Mouse (Mus musculus): ENCODE results near the gene Cpn1. TPM values are rescaled to one million over a fixed set of nuclear protein-coding genes. Genes with fewer than 3 reads are reported as not detected.

Gene Cpn1
- polyA plus RNA-seq, 1 experiment from 2014 or later: not detected

GRCm38 (mm10) chr19:43938355-43938754, 48.0 kb downstream of the Cpn1 start:
- Histone ChIP-seq H3K9ac (no peak overlapping the region), H3K4me2 (replicated peaks) (peak overlapping the region; percentile 79; the same call in 1 of the 2 replicates), H3K36me3 (no peaks in the 10 kb centered on the region), H3K4me3 (no peak overlapping the region), H3K9me3 (no peaks in the 10 kb centered on the region), H3K27me3 (no peaks in the 10 kb centered on the region), H3K4me1 (peaks cover 13% of the 10 kb centered on the region; the same call in 1 of the 2 replicates), H3K27ac (no peak overlapping the region)
- no peak for ATAC-seq (ENCODE audit: insufficient number of reproducible peaks, insufficient read depth, low FRiP score, low TSS enrichment)
- 30% methylated on average over 11 of the region's 11 CpGs for WGBS

GRCm38 (mm10) chr19:43930926-43931325, 55.4 kb downstream of the Cpn1 start:
- Histone ChIP-seq H3K9me3 (no peaks in the 10 kb centered on the region), H3K27ac (no peak overlapping the region), H3K4me1 (no peaks in the 10 kb centered on the region), H3K27me3 (no peaks in the 10 kb centered on the region), H3K4me2 (replicated peaks) (no peak overlapping the region), H3K9ac (no peak overlapping the region), H3K36me3 (no peaks in the 10 kb centered on the region), H3K4me3 (no peak overlapping the region)
- WGBS: 93% methylated on average over 6 of the region's 6 CpGs
- no peak for ATAC-seq (ENCODE audit: insufficient number of reproducible peaks, insufficient read depth, low FRiP score, low TSS enrichment)

DNA sequence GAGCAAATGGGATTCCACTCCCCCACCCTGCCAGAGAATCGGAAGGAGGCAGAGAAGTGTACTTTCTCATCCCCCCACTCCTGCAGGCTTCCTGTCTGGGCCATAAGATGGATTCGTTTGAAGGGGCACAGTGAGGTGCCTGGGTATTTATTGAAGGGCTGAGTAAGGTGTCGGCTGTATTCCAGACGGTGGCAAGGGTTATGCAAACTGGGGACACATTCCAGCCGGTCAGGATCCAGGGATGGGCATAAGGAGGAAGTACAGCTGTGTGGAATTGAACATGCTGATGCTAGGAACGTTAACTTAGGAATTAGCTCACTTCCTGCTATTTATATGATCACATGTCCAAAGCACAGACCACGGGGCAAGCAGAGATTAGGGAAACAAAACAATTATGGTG, 56.0 kb downstream of the Cpn1 start:
- H3K9me3 ChIP-seq: no peaks in the 10 kb centered on the region
- H3K27me3 ChIP-seq: no peaks in the 10 kb centered on the region
- no peak for ATAC-seq (ENCODE audit: insufficient number of reproducible peaks, insufficient read depth, low FRiP score, low TSS enrichment)
- no peaks in the 10 kb centered on the region for H3K36me3 ChIP-seq
- no peaks in the 10 kb centered on the region for H3K4me1 ChIP-seq
- no peak overlapping the region for H3K9ac ChIP-seq
- H3K4me2 ChIP-seq (replicated peaks): no peak overlapping the region
- 26% methylated on average over 7 of the region's 7 CpGs for WGBS
- no peak overlapping the region for H3K4me3 ChIP-seq
- no peak overlapping the region for H3K27ac ChIP-seq

GRCm38 (mm10) chr19:43929869-43930268, 56.5 kb downstream of the Cpn1 start:
- Histone ChIP-seq H3K9ac (no peak overlapping the region), H3K27me3 (no peaks in the 10 kb centered on the region), H3K4me3 (no peak overlapping the region), H3K4me2 (replicated peaks) (no peak overlapping the region), H3K4me1 (no peaks in the 10 kb centered on the region), H3K27ac (no peak overlapping the region), H3K9me3 (no peaks in the 10 kb centered on the region), H3K36me3 (no peaks in the 10 kb centered on the region)
- WGBS: 39% methylated on average over 11 of the region's 11 CpGs
- no peak for ATAC-seq (ENCODE audit: insufficient number of reproducible peaks, insufficient read depth, low FRiP score, low TSS enrichment)

GRCm38 (mm10) chr19:43927967-43928366, 58.4 kb downstream of the Cpn1 start:
- Histone ChIP-seq H3K4me2 (replicated peaks) (no peak overlapping the region), H3K4me3 (no peak overlapping the region), H3K36me3 (no peaks in the 10 kb centered on the region), H3K9ac (no peak overlapping the region), H3K27ac (no peak overlapping the region), H3K9me3 (0 out of 2 replicates have a peak, but pooled peaks cover 5% of the 10 kb centered on the region), H3K4me1 (no peaks in the 10 kb centered on the region), H3K27me3 (no peaks in the 10 kb centered on the region)
- 79% methylated on average over 5 of the region's 5 CpGs for WGBS
- no peak for ATAC-seq (ENCODE audit: insufficient number of reproducible peaks, insufficient read depth, low FRiP score, low TSS enrichment)

DNA sequence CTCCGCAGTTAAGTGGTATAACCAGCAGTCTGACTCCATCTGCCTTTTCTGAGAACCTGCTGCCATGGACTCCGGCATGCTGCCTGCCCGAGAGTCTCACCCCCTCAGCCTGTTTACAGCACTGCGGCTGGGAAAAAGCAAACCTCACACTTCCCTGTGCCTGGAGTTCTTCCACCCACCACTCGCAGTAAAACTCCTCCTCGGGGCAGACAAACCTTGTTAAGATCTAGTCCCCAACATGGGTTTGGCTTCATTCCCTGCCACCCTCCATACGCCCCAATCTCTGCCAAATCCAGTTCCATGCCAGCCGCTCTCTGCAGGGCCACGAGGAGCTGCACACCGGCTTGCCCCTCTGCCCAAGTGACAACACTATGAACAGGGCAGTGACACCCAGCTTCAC, 59.3 kb downstream of the Cpn1 start:
- Histone ChIP-seq H3K27ac (no peak overlapping the region), H3K9ac (no peak overlapping the region)
- no peak for ATAC-seq (ENCODE audit: insufficient number of reproducible peaks, insufficient read depth, low FRiP score, low TSS enrichment)

GRCm38 (mm10) chr19:43926141-43926987, 60.0 kb downstream of the Cpn1 start:
- Histone ChIP-seq H3K9me3 (0 out of 2 replicates have a peak, but pooled peaks cover 5% of the 10 kb centered on the region), H3K36me3 (no peaks in the 10 kb centered on the region), H3K27me3 (no peaks in the 10 kb centered on the region), H3K4me2 (replicated peaks) (no peak overlapping the region), H3K27ac (no peak overlapping the region), H3K9ac (no peak overlapping the region), H3K4me1 (no peaks in the 10 kb centered on the region), H3K4me3 (no peak overlapping the region)
- 69% methylated on average over 10 of the region's 10 CpGs for WGBS
- ATAC-seq (ENCODE audit: insufficient number of reproducible peaks, insufficient read depth, low FRiP score, low TSS enrichment): no peak

More for the DNA sequence above, 59.3 kb downstream of the Cpn1 start:
- H3K9me3 ChIP-seq: 0 out of 2 replicates have a peak, but pooled peaks cover 5% of the 10 kb centered on the region
- no peak overlapping the region for H3K4me2 ChIP-seq (replicated peaks)
- no peak overlapping the region for H3K4me3 ChIP-seq
- 79% methylated on average over 10 of the region's 10 CpGs for WGBS
- H3K4me1 ChIP-seq: no peaks in the 10 kb centered on the region
- no peaks in the 10 kb centered on the region for H3K36me3 ChIP-seq
- H3K27me3 ChIP-seq: no peaks in the 10 kb centered on the region

DNA sequence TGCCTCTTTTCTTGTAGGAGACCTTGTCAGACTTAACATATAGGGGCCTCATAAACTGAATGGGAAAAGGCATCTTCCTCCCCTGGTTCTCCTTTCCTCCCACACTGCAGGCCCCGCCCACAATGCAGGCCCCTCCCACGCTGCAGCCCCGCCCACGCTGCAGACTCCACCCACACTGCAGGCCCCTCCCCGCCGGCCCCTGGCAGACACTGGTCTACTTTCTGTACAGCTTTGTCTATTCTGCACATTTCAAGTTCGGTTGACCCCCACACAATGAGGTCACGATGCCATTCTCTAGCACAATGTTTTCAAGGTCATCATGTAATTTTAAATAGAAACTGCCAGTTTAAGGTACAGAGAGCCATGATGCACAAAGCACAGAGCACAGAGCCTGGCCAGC, 62.0 kb downstream of the Cpn1 start:
- no peak for ATAC-seq (ENCODE audit: insufficient number of reproducible peaks, insufficient read depth, low FRiP score, low TSS enrichment)
- H3K27me3 ChIP-seq: peaks cover 4% of the 10 kb centered on the region; the same call in 1 of the 2 replicates
- 0 out of 2 replicates have a peak, but pooled peaks cover 5% of the 10 kb centered on the region for H3K9me3 ChIP-seq
- no peaks in the 10 kb centered on the region for H3K36me3 ChIP-seq
- no peak overlapping the region for H3K4me3 ChIP-seq
- no peak overlapping the region for H3K4me2 ChIP-seq (replicated peaks)
- peaks cover 5% of the 10 kb centered on the region for H3K4me1 ChIP-seq
- H3K9ac ChIP-seq: no peak overlapping the region
- H3K27ac ChIP-seq: no peak overlapping the region
- WGBS: 77% methylated on average over 8 of the region's 8 CpGs

- H3K27me3 ChIP-seq: peaks cover 4% of the 10 kb centered on the region; the same call in 1 of the 2 replicates
- H3K36me3 ChIP-seq: no peaks in the 10 kb centered on the region
- 0 out of 2 replicates have a peak, but pooled peaks cover 5% of the 10 kb centered on the region for H3K9me3 ChIP-seq
- no peak overlapping the region for H3K9ac ChIP-seq
- peaks cover 5% of the 10 kb centered on the region for H3K4me1 ChIP-seq
- H3K4me3 ChIP-seq: no peak overlapping the region
- 90% methylated on average over 7 of the region's 7 CpGs for WGBS
- no peak for ATAC-seq (ENCODE audit: insufficient number of reproducible peaks, insufficient read depth, low FRiP score, low TSS enrichment)
- no peak overlapping the region for H3K4me2 ChIP-seq (replicated peaks)
- H3K27ac ChIP-seq: no peak overlapping the region
Measured at GRCm38 (mm10) chr19:43922963-43923362, 63.4 kb downstream of the Cpn1 start.

DNA sequence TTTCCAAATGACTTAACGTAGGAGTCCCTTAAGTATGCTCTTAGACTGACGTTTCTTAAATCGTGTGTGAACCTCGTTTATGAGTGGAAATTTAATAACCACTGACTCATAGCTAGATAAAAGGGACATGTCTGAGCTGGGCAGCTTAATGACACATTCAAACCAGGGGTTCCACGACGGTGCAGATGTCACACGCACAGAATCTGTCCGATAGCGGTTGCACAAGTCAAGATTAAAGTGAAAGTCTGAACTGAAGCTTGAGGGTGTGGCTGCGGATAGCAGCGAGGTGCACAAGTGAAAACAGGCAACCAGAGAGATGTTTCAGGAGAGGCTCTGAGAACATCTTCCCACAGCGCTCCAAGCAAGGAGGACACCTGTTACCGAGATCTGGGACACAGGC, 64.9 kb downstream of the Cpn1 start:
- Histone ChIP-seq H3K4me3 (no peak overlapping the region), H3K36me3 (no peaks in the 10 kb centered on the region), H3K27me3 (peaks cover 4% of the 10 kb centered on the region; the same call in 1 of the 2 replicates), H3K9ac (no peak overlapping the region), H3K4me1 (peaks cover 5% of the 10 kb centered on the region), H3K4me2 (replicated peaks) (no peak overlapping the region), H3K9me3 (0 out of 2 replicates have a peak, but pooled peaks cover 5% of the 10 kb centered on the region), H3K27ac (no peak overlapping the region)
- no peak for ATAC-seq (ENCODE audit: insufficient number of reproducible peaks, insufficient read depth, low FRiP score, low TSS enrichment)
- 51% methylated on average over 13 of the region's 13 CpGs for WGBS

GRCm38 (mm10) chr19:43920453-43921300, 65.7 kb downstream of the Cpn1 start:
- H3K27me3 ChIP-seq: peaks cover 4% of the 10 kb centered on the region; the same call in 1 of the 2 replicates
- H3K36me3 ChIP-seq: no peaks in the 10 kb centered on the region
- H3K9me3 ChIP-seq: 0 out of 2 replicates have a peak, but pooled peaks cover 5% of the 10 kb centered on the region
- ATAC-seq (ENCODE audit: insufficient number of reproducible peaks, insufficient read depth, low FRiP score, low TSS enrichment): no peak
- peak overlapping the region; percentile 26 for H3K4me2 ChIP-seq (replicated peaks)
- no peak overlapping the region for H3K4me3 ChIP-seq
- H3K27ac ChIP-seq: no peak overlapping the region
- peaks cover 5% of the 10 kb centered on the region for H3K4me1 ChIP-seq
- no peak overlapping the region for H3K9ac ChIP-seq
- 14% methylated on average over 32 of the region's 32 CpGs for WGBS
